Mouse (Mus musculus) adrenal gland, adult 2 months (tissue): ENCODE measurements around the gene Rasgrf1. TPM values are rescaled to one million over a fixed set of nuclear protein-coding genes. Genes with fewer than 3 reads are reported as not detected.
A peak's percentile ranks its signal among the peaks of the same experiment; 100 is the strongest.

Experiments
- DNase-seq: peaks from one replicate; pipeline ENCODE4 v3.0.0; 2021
- long read RNA-seq: library from polyadenylated mRNA; stranded (forward); transcript quantifications from one replicate; pipeline ENCODE4 v2.0.0, GENCODE M21; 2021
- polyA plus RNA-seq: library from polyadenylated mRNA; depleted of rRNA; stranded (reverse); fragments of >200 nt; gene quantifications from 2 replicates; pipeline ENCODE4 v1.2.3, GENCODE M21; 2012; rRNA removed
- total RNA-seq, 2 experiments: library from RNA; stranded (reverse); gene quantifications; 2 replicates each; pipeline ENCODE4 v1.2.3; 2021

The Rasgrf1 gene
- total RNA-seq (10 to 100 TPM; 12.1 to 30.9 TPM), polyA plus RNA-seq (7.6 and 10.1 TPM in 2 replicates)
- long read RNA-seq, full-length matches to known transcripts: 14 of 18 reads
- long read RNA-seq, partial matches to known transcripts: 1 of 18 reads
- long read RNA-seq, other reads (novel, unspliced or antisense): 3 of 18 reads

GRCm38 (mm10) chr9:89909131-89910010 lies at the start of gene Rasgrf1:
Gene Rasgrf1, plus strand, starts transcription at chr9:89909908.
- peak; percentile 70 for DNase-seq

- no peak for DNase-seq
These were observed 49.6 kb upstream of the Rasgrf1 start for GRCm38 (mm10) chr9:89860145-89860544.

- no peak for DNase-seq
These were observed 49.1 kb upstream of the Rasgrf1 start for GRCm38 (mm10) chr9:89860584-89860983.

- DNase-seq: no peak
These were observed 42.6 kb upstream of the Rasgrf1 start for GRCm38 (mm10) chr9:89867141-89867540.

- DNase-seq: no peak
These were observed 41.5 kb upstream of the Rasgrf1 start for GRCm38 (mm10) chr9:89868093-89868729.

- DNase-seq: peak; percentile 11
These were observed 40.1 kb upstream of the Rasgrf1 start for GRCm38 (mm10) chr9:89869594-89869993.

GRCm38 (mm10) chr9:89870531-89871150 lies 39.1 kb upstream of the Rasgrf1 start:
- DNase-seq: no peak

GRCm38 (mm10) chr9:89872137-89872536 lies 37.6 kb upstream of the Rasgrf1 start:
- peak; percentile 14 for DNase-seq

GRCm38 (mm10) chr9:89874434-89874833 lies 35.3 kb upstream of the Rasgrf1 start:
- DNase-seq: peak; percentile 86

- DNase-seq: no peak
These were observed 34.2 kb upstream of the Rasgrf1 start for GRCm38 (mm10) chr9:89875551-89875950.

GRCm38 (mm10) chr9:89878471-89879020 lies 31.2 kb upstream of the Rasgrf1 start:
- DNase-seq: no peak

- peak; percentile 13 for DNase-seq
These were observed 30.1 kb upstream of the Rasgrf1 start for GRCm38 (mm10) chr9:89879574-89879973.

- no peak for DNase-seq
These were observed 28.2 kb upstream of the Rasgrf1 start for GRCm38 (mm10) chr9:89881552-89881951.

GRCm38 (mm10) chr9:89882583-89882982 lies 27.1 kb upstream of the Rasgrf1 start:
- DNase-seq: no peak

- DNase-seq: no peak
These were observed 23.9 kb upstream of the Rasgrf1 start for GRCm38 (mm10) chr9:89885701-89886218.

- no peak for DNase-seq
These were observed 18.0 kb upstream of the Rasgrf1 start for GRCm38 (mm10) chr9:89891534-89892293.

GRCm38 (mm10) chr9:89892540-89893188 lies 17.0 kb upstream of the Rasgrf1 start:
- DNase-seq: no peak

GRCm38 (mm10) chr9:89900111-89900824 lies 9.4 kb upstream of the Rasgrf1 start:
- no peak for DNase-seq

GRCm38 (mm10) chr9:89901184-89901583 lies 8.5 kb upstream of the Rasgrf1 start:
- DNase-seq: no peak

- DNase-seq: no peak
These were observed 6.9 kb upstream of the Rasgrf1 start for GRCm38 (mm10) chr9:89902813-89903212.
